Mouse (Mus musculus) megakaryocyte, embryonic 14.5 days (primary cell): Measurements from ENCODE around the gene Sh3bp4.

ENCODE experiments used
- FLI1 ChIP-seq: IDR thresholded peaks from 2 replicates; pipeline ENCODE4 v1.6.1; 2012; ENCODE audit warnings: low read length, inconsistent platforms, mixed read lengths
- GATA1 ChIP-seq: IDR thresholded peaks from 3 replicates; pipeline ENCODE4 v1.6.1; 2012; ENCODE audit warnings: mixed read lengths, low read length, inconsistent platforms, borderline replicate concordance

- TF ChIP-seq GATA1 (no peak), FLI1 (no peak)
Measured at GRCm38 (mm10) chr1:89133717-89134116, 63.5 kb downstream of the Sh3bp4 start.
